In genomic region chr1:43259841-43260240, GRCm38 (mm10) we compare ENCODE assay signal across 13 mouse cellular contexts.
DNase-seq lines count a peak whose midpoint lies in the region; ATAC-seq lines count a peak whose summit lies in the region.
"Had no signal": no experiment of that assay in that cellular context is flagged by ENCODE, and none has a peak within 500 bp of the region (broad histone marks: within the 10 kb centered on the region; RNA-seq: fewer than 3 reads in every experiment).

No protein-coding gene starts in this region.

- no peak; the same call in 1 of the 2 replicates for ATAC-seq in kidney, embryonic 15.5 days (replicated peaks; ENCODE audit: low FRiP score)
- ATAC-seq in forebrain, embryonic 12.5 days (ENCODE audit: low FRiP score): no peak
- ATAC-seq: forebrain, postnatal 0 days; intestine, embryonic 15.5 days had no signal

- peak; percentile 23 for DNase-seq in kidney, adult 18-20 months
- peak; percentile 12 to 33 for DNase-seq in adrenal gland, postnatal 36 days
- peak; percentile 74 to 80 for DNase-seq in heart, adult 9 months (ENCODE audit: low spot score in 2 of 2)
- DNase-seq in kidney, postnatal 10 days: peak; percentile 41
- DNase-seq in layer of hippocampus, postnatal 10 days (ENCODE audit: low spot score in 2 of 2): no peak
- no peak for DNase-seq in testis, postnatal 10 days (ENCODE audit: low spot score)
- DNase-seq: forebrain, postnatal 0 days; lung, adult 2 months had no signal

- no peak overlapping the region for H3K27ac ChIP-seq in kidney, embryonic 15.5 days
- H3K27ac ChIP-seq in forebrain, embryonic 12.5 days: no peak overlapping the region
- H3K27ac ChIP-seq: embryonic facial prominence, embryonic 12.5 days; intestine, embryonic 15.5 days had no signal

- H3K27me3 ChIP-seq in kidney, embryonic 15.5 days: no peaks in the 10 kb centered on the region
- no peaks in the 10 kb centered on the region for H3K27me3 ChIP-seq in forebrain, embryonic 12.5 days
- H3K27me3 ChIP-seq: CH12.LX; embryonic facial prominence, embryonic 12.5 days; intestine, embryonic 15.5 days had no signal

- H3K4me2 ChIP-seq in kidney, embryonic 15.5 days: no peak overlapping the region
- H3K4me2 ChIP-seq in forebrain, embryonic 12.5 days: no peak overlapping the region
- H3K4me2 ChIP-seq: embryonic facial prominence, embryonic 12.5 days; intestine, embryonic 15.5 days had no signal

- H3K4me1 ChIP-seq in kidney, embryonic 15.5 days: peaks cover 9% of the 10 kb centered on the region
- no peaks in the 10 kb centered on the region for H3K4me1 ChIP-seq in forebrain, embryonic 12.5 days
- H3K4me1 ChIP-seq: embryonic facial prominence, embryonic 12.5 days; intestine, embryonic 15.5 days had no signal

- H3K36me3 ChIP-seq in kidney, embryonic 15.5 days: no peaks in the 10 kb centered on the region
- H3K36me3 ChIP-seq in forebrain, embryonic 12.5 days (replicated peaks): no peaks in the 10 kb centered on the region
- H3K36me3 ChIP-seq: embryonic facial prominence, embryonic 12.5 days; intestine, embryonic 15.5 days had no signal

- no peaks in the 10 kb centered on the region for H3K9me3 ChIP-seq in kidney, embryonic 15.5 days (replicated peaks)
- H3K9me3 ChIP-seq in forebrain, embryonic 12.5 days: no peaks in the 10 kb centered on the region
- H3K9me3 ChIP-seq: embryonic facial prominence, embryonic 12.5 days; intestine, embryonic 15.5 days had no signal

- 77% methylated on average over 1 of the region's 1 CpGs for WGBS in kidney, embryonic 15.5 days
- WGBS in forebrain, embryonic 12.5 days: 65% methylated on average over 1 of the region's 1 CpGs

- no peak overlapping the region for H3K9ac ChIP-seq in kidney, embryonic 15.5 days
- H3K9ac ChIP-seq in forebrain, embryonic 12.5 days: no peak overlapping the region
- H3K9ac ChIP-seq: embryonic facial prominence, embryonic 12.5 days; forebrain, postnatal 0 days; intestine, embryonic 15.5 days had no signal

- H3K4me3 ChIP-seq in kidney, embryonic 15.5 days (replicated peaks): no peak overlapping the region
- H3K4me3 ChIP-seq in forebrain, embryonic 12.5 days (replicated peaks): no peak overlapping the region
- H3K4me3 ChIP-seq: embryonic facial prominence, embryonic 12.5 days; intestine, embryonic 15.5 days had no signal

Comparison
In these comparisons a context has a peak if more than half of its experiments do, and no peak if none do; other contexts are left out.
1. DNase-seq: peak in kidney, adult 18-20 months (single experiment), adrenal gland, postnatal 36 days (2 of 2), heart, adult 9 months (2 of 2) and kidney, postnatal 10 days (single experiment); none in layer of hippocampus, postnatal 10 days (0 of 2) and testis, postnatal 10 days (single experiment).